Mouse (Mus musculus): ENCODE results near the gene Slco2a1. TPM values are rescaled to one million over a fixed set of nuclear protein-coding genes. Genes with fewer than 3 reads are reported as not detected.
A peak's percentile ranks its signal among the peaks of the same experiment; 100 is the strongest.

Slco2a1 gene
- polyA plus RNA-seq, 2 experiments: 5.1 to 7.2 TPM

DNA sequence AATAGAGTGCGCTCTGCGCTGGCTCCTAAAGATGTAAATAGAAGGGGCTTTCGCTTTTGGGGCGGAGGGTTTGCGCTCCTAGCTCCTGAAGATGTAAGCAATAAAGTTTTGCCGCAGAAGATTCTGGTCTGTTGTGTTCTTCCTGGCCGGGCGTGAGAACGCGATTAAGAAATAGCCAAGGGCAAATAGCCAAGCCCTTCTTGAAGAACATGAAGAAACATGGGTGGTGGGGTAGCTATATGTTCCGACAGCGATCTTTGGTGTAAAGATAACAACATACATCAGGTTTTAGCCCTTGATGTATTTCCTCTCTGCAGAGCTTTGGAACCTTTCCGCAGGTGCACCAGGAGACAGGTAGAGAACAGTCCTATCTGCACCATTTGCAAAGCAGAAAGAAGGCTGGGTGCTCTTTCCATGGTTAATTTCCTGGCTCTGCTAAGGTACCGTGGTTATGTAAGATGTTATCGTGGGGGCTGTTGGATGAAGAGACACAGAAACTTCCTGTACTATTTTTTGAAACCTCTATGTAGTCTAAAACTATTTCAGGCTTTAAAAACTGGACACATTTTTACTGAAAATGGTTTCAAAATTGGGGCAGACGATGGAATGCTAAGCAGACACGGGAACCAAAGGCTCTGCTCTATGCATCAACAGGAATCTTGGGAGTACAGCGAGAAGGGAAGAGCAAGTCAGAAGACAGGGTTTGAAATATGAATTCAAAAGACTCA lies 120.6 kb downstream of the Slco2a1 start:
- WGBS: 36% methylated on average over 18 of the region's 18 CpGs
- Histone ChIP-seq H3K27me3 (ENCODE audit: control insufficient read depth, insufficient read depth, low read length) (peaks cover 34% of the 10 kb centered on the region), H3K36me3 (ENCODE audit: control insufficient read depth, insufficient read depth, low read length) (no peaks in the 10 kb centered on the region), H3K4me3 (replicated peaks; ENCODE audit: low read length) (peak overlapping the region; percentile 41), H3K4me2 (replicated peaks; ENCODE audit: low read depth, low read length, severe bottlenecking) (peak overlapping the region; percentile 59), H3K9ac (ENCODE audit: low read depth, low read length, severe bottlenecking) (peak overlapping the region; percentile 50), H3K27ac (replicated peaks; ENCODE audit: low read depth, low read length) (0 out of 2 replicates have a peak overlapping the region, but pooled peaks have one; percentile 19), H3K4me1 (ENCODE audit: control insufficient read depth, insufficient read depth, low read length) (peaks cover 12% of the 10 kb centered on the region), H3K9me3 (ENCODE audit: control insufficient read depth, low read length) (no peaks in the 10 kb centered on the region)
- TF ChIP-seq POLR2A (IDR thresholded peaks at IDR 0.05; ENCODE audit: borderline replicate concordance, extremely low read depth, insufficient read depth, insufficient read length): no peak
- no peak for ATAC-seq (ENCODE audit: low FRiP score, low read depth)
- DNase-seq (ENCODE audit: low spot score): no peak

DNA sequence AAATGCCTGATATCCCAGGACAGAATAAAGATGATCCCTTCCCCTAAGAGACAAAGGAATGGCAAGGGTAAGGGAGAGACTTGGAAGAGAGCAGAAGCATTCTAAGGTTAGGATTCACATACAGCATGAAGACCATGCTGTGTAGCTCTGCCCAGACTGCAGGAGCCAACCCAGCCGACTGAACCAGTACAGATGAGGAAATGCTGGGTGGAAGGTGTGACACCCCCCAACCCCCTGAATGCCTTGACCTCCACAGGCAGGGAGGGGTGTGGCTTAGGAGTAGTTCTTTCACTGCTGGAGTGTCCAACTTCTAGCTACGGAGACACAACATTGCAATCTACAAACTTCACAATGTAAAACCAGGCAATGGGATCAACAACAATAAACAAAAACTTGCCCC lies 121.4 kb downstream of the Slco2a1 start:
- TF ChIP-seq POLR2A (IDR thresholded peaks at IDR 0.05; ENCODE audit: borderline replicate concordance, extremely low read depth, insufficient read depth, insufficient read length): no peak
- Histone ChIP-seq H3K9ac (ENCODE audit: low read depth, low read length, severe bottlenecking) (no peak overlapping the region), H3K27me3 (ENCODE audit: control insufficient read depth, insufficient read depth, low read length) (peaks cover 35% of the 10 kb centered on the region), H3K4me1 (ENCODE audit: control insufficient read depth, insufficient read depth, low read length) (peaks cover 12% of the 10 kb centered on the region), H3K36me3 (ENCODE audit: control insufficient read depth, insufficient read depth, low read length) (no peaks in the 10 kb centered on the region), H3K4me2 (replicated peaks; ENCODE audit: low read depth, low read length, severe bottlenecking) (no peak overlapping the region), H3K9me3 (ENCODE audit: control insufficient read depth, low read length) (no peaks in the 10 kb centered on the region), H3K4me3 (replicated peaks; ENCODE audit: low read length) (no peak overlapping the region), H3K27ac (replicated peaks; ENCODE audit: low read depth, low read length) (no peak overlapping the region)
- WGBS: 60% methylated on average over 2 of the region's 2 CpGs
- no peak for DNase-seq (ENCODE audit: low spot score)
- no peak for ATAC-seq (ENCODE audit: low FRiP score, low read depth)

DNA sequence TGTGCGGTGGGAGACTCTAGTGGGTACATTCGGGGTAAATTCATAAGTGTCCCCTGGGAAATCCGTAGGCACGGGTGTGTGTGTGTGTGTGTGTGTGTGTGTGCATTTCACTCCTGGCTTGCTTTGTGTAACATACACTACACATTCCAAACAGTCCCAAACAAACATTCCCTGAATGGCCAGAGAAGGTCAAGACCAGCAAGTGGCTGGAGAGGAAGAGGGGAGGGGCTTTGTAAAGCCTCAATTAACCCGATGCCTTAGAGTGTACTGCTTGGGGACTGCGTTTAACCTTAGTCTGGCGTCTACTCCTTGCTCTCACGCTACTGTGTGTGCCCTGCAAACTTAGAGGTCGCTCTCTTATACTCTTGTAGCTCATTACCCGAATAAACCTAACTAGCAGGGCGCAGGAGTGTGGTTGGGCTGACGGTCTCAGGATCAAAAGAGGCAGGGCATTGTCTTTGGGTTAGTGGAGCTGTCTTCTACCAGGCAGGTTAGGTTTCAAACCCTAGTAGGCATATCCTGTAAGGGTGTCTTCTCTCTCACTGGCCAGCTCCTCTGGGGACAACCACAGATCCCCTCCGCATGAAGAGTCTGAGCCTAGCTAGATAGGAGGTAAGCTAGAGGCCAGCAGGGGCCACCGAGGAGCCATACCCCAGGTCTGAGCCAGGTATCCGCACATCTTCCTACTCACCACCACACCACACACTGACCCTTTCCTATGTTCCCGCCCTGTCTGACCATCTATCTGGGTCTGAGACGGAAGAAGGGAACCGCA lies 122.4 kb downstream of the Slco2a1 start:
- H3K27ac ChIP-seq (replicated peaks; ENCODE audit: low read depth, low read length): no peak overlapping the region
- peak overlapping the region; percentile 69 for H3K9ac ChIP-seq (ENCODE audit: low read depth, low read length, severe bottlenecking)
- H3K36me3 ChIP-seq (ENCODE audit: control insufficient read depth, insufficient read depth, low read length): no peaks in the 10 kb centered on the region
- 17% methylated on average over 18 of the region's 18 CpGs for WGBS
- H3K4me1 ChIP-seq (ENCODE audit: control insufficient read depth, insufficient read depth, low read length): peaks cover 12% of the 10 kb centered on the region
- no peaks in the 10 kb centered on the region for H3K9me3 ChIP-seq (ENCODE audit: control insufficient read depth, low read length)
- H3K4me3 ChIP-seq (replicated peaks; ENCODE audit: low read length): peak overlapping the region; percentile 71
- peaks cover 35% of the 10 kb centered on the region for H3K27me3 ChIP-seq (ENCODE audit: control insufficient read depth, insufficient read depth, low read length)
- H3K4me2 ChIP-seq (replicated peaks; ENCODE audit: low read depth, low read length, severe bottlenecking): peak overlapping the region; percentile 94
- ATAC-seq (ENCODE audit: low FRiP score, low read depth) (no peak), DNase-seq (ENCODE audit: low spot score) (no peak)
- TF ChIP-seq POLR2A (IDR thresholded peaks at IDR 0.05; ENCODE audit: borderline replicate concordance, extremely low read depth, insufficient read depth, insufficient read length): no peak

DNA sequence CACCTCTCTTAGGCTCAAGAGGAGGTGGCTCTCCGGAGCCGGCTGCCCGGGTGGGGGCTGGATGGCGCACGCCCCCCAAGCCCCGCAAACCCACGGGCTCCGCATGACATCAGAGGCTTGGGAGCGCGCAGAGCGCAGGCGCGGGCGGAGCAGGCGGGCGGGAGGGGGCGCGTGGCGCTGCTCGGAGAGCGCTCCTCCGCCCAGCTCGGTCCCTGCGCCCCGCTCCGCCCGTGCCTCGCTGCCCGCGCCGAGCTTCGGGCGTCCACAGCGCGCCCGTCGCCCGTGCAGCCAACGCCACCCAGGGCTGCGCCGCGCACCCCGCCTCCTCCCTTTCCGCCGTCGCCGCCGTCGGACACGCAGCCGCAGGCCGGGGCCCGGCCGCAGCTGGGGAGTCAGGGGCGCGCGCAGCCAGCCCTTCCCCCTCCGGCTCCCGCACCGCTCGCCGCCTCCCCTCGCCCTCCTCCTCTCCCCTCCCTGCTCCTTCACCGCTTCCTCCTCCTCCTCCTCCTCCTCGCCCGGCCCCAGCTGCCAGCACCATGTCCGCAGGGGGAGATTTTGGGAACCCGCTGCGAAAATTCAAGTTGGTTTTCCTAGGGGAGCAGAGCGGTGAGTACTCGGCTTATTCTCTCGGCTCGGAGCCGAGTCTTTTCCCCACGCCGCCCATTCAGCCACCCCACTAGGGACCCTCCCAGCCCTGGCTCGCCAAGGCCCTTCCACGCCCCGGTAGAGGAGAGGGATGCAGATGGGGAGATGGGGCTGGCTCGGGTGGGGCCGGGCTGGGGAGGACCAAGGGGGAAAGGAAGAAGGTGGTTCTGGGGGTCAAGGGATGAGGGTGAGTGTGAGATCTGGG lies 123.3 kb downstream of the Slco2a1 start, which contains the start of gene Rab6b:
Gene Rab6b (plus strand): TSS at position 167 of the 850 bp plus-strand sequence.
- no peak within 1 kb of the TSS for H3K27ac ChIP-seq (replicated peaks; ENCODE audit: low read depth, low read length)
- peaks cover 35% of the 10 kb centered on the region for H3K27me3 ChIP-seq (ENCODE audit: control insufficient read depth, insufficient read depth, low read length)
- peak; percentile 67 for DNase-seq (ENCODE audit: low spot score)
- H3K4me2 ChIP-seq (replicated peaks; ENCODE audit: low read depth, low read length, severe bottlenecking): peak within 1 kb of the TSS; percentile 94
- no peak for TF ChIP-seq POLR2A (IDR thresholded peaks at IDR 0.05; ENCODE audit: borderline replicate concordance, extremely low read depth, insufficient read depth, insufficient read length)
- whole genome bisulfite sequencing: under 1% methylated on average over 62 of the region's 81 CpGs
- H3K4me1 ChIP-seq (ENCODE audit: control insufficient read depth, insufficient read depth, low read length): peaks cover 12% of the 10 kb centered on the region
- H3K9ac ChIP-seq (ENCODE audit: low read depth, low read length, severe bottlenecking): peak within 1 kb of the TSS; percentile 69
- peak; percentile 75 for ATAC-seq (ENCODE audit: low FRiP score, low read depth)
- no peaks in the 10 kb centered on the region for H3K9me3 ChIP-seq (ENCODE audit: control insufficient read depth, low read length)
- no peaks in the 10 kb centered on the region for H3K36me3 ChIP-seq (ENCODE audit: control insufficient read depth, insufficient read depth, low read length)
- H3K4me3 ChIP-seq (replicated peaks; ENCODE audit: low read length): peak within 1 kb of the TSS; percentile 71
